Mouse (Mus musculus) gonadal fat pad, adult 2 months (tissue): ENCODE results near the gene 4933411K16Rik. TPM values are rescaled to one million over a fixed set of nuclear protein-coding genes. Genes with fewer than 3 reads are reported as not detected.

Experiments
- DNase-seq: peaks from one replicate; pipeline ENCODE4 v3.0.0-alpha.2; 2012; ENCODE audit warnings: low read depth
- polyA plus RNA-seq: library from polyadenylated mRNA; depleted of rRNA; stranded (reverse); fragments of >200 nt; gene quantifications from 2 replicates; pipeline ENCODE4 v1.2.3, GENCODE M21; 2012; rRNA removed

The 4933411K16Rik gene
- polyA plus RNA-seq = 14.3 and 20.8 TPM in 2 replicates

GRCm38 (mm10) chr19:42051948-42052347 is at the start of gene 4933411K16Rik:
Gene 4933411K16Rik, plus strand, starts transcription at chr19:42052248.
- DNase-seq = no peak

GRCm38 (mm10) chr19:42004258-42004657 is 47.8 kb upstream of the 4933411K16Rik start:
- no peak for DNase-seq

GRCm38 (mm10) chr19:42005616-42006015 is 46.4 kb upstream of the 4933411K16Rik start:
- no peak for DNase-seq

- DNase-seq = no peak
These were observed 45.5 kb upstream of the 4933411K16Rik start for GRCm38 (mm10) chr19:42006568-42006967.

GRCm38 (mm10) chr19:42008586-42008985 is 43.5 kb upstream of the 4933411K16Rik start:
- DNase-seq = no peak

- no peak for DNase-seq
These were observed 43.0 kb upstream of the 4933411K16Rik start for GRCm38 (mm10) chr19:42009067-42009466.

GRCm38 (mm10) chr19:42010436-42010835 is 41.6 kb upstream of the 4933411K16Rik start:
- no peak for DNase-seq

GRCm38 (mm10) chr19:42011123-42011522 is 40.9 kb upstream of the 4933411K16Rik start:
- DNase-seq = no peak

- no peak for DNase-seq
These were observed 37.7 kb upstream of the 4933411K16Rik start for GRCm38 (mm10) chr19:42014231-42014825.

- DNase-seq = no peak
These were observed 37.0 kb upstream of the 4933411K16Rik start for GRCm38 (mm10) chr19:42015001-42015400.

GRCm38 (mm10) chr19:42016251-42016650 is 35.8 kb upstream of the 4933411K16Rik start:
- no peak for DNase-seq

GRCm38 (mm10) chr19:42016840-42017239 is 35.2 kb upstream of the 4933411K16Rik start:
- DNase-seq = no peak

GRCm38 (mm10) chr19:42017399-42018247 is 34.4 kb upstream of the 4933411K16Rik start:
- no peak for DNase-seq

- DNase-seq = no peak
These were observed 33.0 kb upstream of the 4933411K16Rik start for GRCm38 (mm10) chr19:42019011-42019522.

GRCm38 (mm10) chr19:42021681-42022541 is 30.1 kb upstream of the 4933411K16Rik start:
- DNase-seq = no peak

- DNase-seq = no peak
These were observed 29.6 kb upstream of the 4933411K16Rik start for GRCm38 (mm10) chr19:42022542-42022848.

GRCm38 (mm10) chr19:42026158-42026557 is 25.9 kb upstream of the 4933411K16Rik start:
- DNase-seq = no peak

GRCm38 (mm10) chr19:42031112-42031511 is 20.9 kb upstream of the 4933411K16Rik start:
- DNase-seq = no peak

- no peak for DNase-seq
These were observed 18.4 kb upstream of the 4933411K16Rik start for GRCm38 (mm10) chr19:42033611-42034010.

GRCm38 (mm10) chr19:42034146-42034775 is 17.8 kb upstream of the 4933411K16Rik start:
- no peak for DNase-seq

- DNase-seq = no peak
These were observed 17.1 kb upstream of the 4933411K16Rik start for GRCm38 (mm10) chr19:42034881-42035455.
